Mouse (Mus musculus): ENCODE results near the gene Spata17.

GRCm38 (mm10) chr1:187119300-187119699 lies 96.0 kb downstream of the Spata17 start:
- no peak for TF ChIP-seq TAL1 (IDR thresholded peaks at IDR 0.05; ENCODE audit: low read length)
- TF ChIP-seq GATA1 (IDR thresholded peaks at IDR 0.05; ENCODE audit: low read length), result no peak
